Mouse (Mus musculus): Measurements from ENCODE around the gene Cdc42bpa. TPM values are rescaled to one million over a fixed set of nuclear protein-coding genes. Genes with fewer than 3 reads are reported as not detected.

The Cdc42bpa gene
- polyA plus RNA-seq, 1 experiment = 24.6 TPM

DNA sequence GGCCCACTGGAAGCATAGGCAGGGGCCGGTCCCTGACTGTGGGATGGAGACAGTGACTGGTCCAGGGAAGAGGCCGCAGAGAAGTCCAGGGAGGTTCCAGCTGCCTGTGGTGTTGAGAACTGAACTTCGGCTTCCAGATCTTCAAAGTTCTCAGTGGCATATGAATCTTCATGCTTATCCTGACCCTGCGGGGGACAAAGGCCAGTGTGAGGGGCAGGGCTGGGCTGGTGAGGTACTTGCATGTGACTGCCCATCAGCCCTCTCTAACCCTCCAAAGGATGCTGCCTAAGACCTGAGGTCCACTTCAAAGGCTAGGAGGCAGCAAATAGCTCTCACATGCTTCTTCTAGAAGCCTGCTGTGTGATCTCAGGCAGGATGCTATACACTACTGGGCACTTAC lies 218.8 kb downstream of the Cdc42bpa start:
- Histone ChIP-seq H3K4me3 (ENCODE audit: insufficient read depth, low read depth, low read length) (no peak overlapping the region), H3K4me1 (ENCODE audit: control insufficient read depth, insufficient read depth, insufficient read length, low read length) (peaks cover 17% of the 10 kb centered on the region), H3K27ac (replicated peaks; ENCODE audit: low read depth, low read length) (peak overlapping the region; percentile 55; the same call in 1 of the 2 replicates)

DNA sequence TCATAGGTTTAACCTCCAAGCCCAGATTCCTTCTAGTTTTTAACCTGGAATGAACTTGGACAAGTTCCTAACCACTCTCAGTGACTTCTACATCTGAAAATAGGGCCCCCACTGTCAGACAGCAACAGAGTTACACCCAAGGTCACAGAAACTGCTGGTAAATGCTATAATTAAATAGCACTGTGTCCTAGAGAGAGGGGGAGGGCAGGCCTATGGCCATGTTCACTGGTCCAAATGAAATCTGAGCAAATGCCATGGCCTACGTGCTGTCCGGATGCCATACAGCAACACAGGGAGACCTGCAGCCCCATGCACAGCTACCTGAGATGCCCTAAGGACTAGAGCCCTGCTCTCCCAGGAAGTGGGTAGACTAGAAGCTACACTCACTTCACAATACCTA lies 219.6 kb downstream of the Cdc42bpa start:
- Histone ChIP-seq H3K4me3 (ENCODE audit: insufficient read depth, low read depth, low read length) (no peak overlapping the region), H3K27ac (replicated peaks; ENCODE audit: low read depth, low read length) (peak overlapping the region; percentile 31), H3K4me1 (ENCODE audit: control insufficient read depth, insufficient read depth, insufficient read length, low read length) (peaks cover 17% of the 10 kb centered on the region)

DNA sequence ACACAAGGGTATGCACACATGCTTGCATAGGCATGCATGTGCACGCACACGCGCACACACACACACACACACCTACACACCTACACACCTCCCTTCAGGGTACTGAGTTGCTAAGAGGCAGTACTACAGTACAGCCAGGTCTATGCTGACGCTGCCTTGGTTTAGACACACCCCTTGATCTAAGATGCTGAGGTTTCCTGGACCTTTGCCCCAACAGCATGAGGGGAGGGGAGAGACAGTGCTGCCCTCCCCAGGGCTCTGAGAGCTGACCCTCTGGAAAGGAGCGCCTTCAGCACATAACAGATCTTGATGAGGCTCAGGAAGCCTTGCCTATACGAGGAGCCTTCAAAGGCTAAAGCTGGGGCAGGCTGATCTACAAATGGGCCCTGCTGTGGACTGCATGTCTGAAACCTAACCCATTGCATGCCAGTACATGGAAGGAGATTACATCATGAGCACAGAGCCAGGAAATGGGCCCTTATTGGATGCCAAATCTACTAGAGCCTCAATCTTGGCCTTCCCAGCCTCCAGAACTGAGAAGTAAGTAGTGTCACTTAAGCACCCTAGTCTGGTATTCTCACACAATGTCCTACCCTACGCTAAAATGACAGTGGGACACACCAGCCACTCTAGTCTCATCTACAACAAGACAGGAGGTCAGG lies 221.2 kb downstream of the Cdc42bpa start:
- no peak overlapping the region for H3K4me3 ChIP-seq (ENCODE audit: insufficient read depth, low read depth, low read length)

DNA sequence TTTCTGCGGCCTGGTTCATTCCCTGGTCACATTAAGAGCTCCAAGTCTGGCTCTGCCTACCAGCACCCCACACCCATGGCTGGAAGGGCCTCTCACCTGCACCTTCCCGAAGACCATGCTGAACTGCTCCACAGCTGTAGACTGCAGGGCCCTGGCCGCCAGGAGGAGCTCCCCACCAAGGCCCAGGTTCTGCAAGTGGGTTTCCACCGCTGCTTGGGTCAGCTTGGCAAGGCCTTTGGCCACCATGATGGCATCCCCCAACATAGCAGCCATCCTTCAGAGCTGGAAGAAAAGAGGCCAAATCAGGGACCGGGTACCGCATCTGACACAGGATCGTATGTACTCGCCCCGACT lies 221.7 kb downstream of the Cdc42bpa start:
- Histone ChIP-seq H3K4me1 (ENCODE audit: control insufficient read depth, insufficient read depth, insufficient read length, low read length) (peaks cover 23% of the 10 kb centered on the region), H3K4me3 (ENCODE audit: insufficient read depth, low read depth, low read length) (no peak overlapping the region), H3K27ac (replicated peaks; ENCODE audit: low read depth, low read length) (no peak overlapping the region)

More for the DNA sequence above, 221.2 kb downstream of the Cdc42bpa start:
- Histone ChIP-seq H3K27ac (replicated peaks; ENCODE audit: low read depth, low read length) (no peak overlapping the region), H3K4me1 (ENCODE audit: control insufficient read depth, insufficient read depth, insufficient read length, low read length) (peaks cover 22% of the 10 kb centered on the region)

DNA sequence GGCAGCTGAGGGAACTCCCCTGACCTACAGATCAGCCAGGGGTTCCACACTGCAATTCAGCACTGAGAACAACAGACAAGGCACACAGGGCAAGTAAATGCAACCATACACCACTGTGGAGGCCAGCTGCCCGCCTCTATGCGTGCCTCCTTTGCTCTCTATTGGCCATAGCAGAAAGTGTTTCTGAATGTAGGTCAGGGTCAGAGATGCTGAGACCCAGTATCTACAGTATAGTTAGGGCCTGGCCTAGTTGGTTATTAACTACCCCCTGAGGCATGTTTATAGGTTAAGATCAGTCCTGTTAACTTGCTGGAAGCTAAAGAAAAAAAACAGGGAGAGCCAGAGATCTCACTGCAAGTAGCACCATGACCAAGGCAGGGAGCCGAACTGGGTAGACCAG lies 222.5 kb downstream of the Cdc42bpa start:
- no peak overlapping the region for H3K4me3 ChIP-seq (ENCODE audit: insufficient read depth, low read depth, low read length)
- peak overlapping the region; percentile 21; the same call in 1 of the 2 replicates for H3K27ac ChIP-seq (replicated peaks; ENCODE audit: low read depth, low read length)
- H3K4me1 ChIP-seq (ENCODE audit: control insufficient read depth, insufficient read depth, insufficient read length, low read length) = peaks cover 21% of the 10 kb centered on the region

DNA sequence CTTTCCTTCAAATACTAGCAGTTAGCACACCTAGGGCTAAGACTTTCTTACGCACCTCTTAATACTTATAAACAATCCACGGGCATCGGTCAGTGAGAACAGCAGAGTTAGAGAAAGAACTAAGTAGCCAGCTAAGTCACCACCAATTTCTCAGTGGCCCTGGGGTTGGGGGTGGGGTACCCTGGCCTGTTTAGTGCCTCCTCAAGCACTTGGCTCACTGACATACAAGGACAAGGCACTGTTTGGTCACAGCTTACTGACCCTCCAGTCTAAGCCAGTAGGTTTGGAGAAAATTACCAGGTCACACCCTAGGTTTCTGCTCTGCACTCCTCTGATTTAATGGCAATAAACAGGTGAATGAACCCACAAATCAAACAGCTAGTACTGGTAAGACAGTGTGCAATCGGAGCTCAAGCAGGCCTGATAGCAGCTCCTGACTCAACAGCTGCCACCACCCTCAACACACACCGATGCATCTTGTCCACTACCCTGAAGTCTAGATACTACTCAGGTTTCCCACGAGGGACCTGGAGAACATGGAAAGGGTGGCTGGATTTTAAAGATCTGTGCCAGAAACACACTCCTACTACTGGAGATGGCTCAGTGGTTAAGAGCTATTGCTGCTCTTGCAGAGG lies 223.4 kb downstream of the Cdc42bpa start:
- H3K27ac ChIP-seq (replicated peaks; ENCODE audit: low read depth, low read length) = no peak overlapping the region
- H3K4me1 ChIP-seq (ENCODE audit: control insufficient read depth, insufficient read depth, insufficient read length, low read length) = peaks cover 23% of the 10 kb centered on the region
- no peak overlapping the region for H3K4me3 ChIP-seq (ENCODE audit: insufficient read depth, low read depth, low read length)

DNA sequence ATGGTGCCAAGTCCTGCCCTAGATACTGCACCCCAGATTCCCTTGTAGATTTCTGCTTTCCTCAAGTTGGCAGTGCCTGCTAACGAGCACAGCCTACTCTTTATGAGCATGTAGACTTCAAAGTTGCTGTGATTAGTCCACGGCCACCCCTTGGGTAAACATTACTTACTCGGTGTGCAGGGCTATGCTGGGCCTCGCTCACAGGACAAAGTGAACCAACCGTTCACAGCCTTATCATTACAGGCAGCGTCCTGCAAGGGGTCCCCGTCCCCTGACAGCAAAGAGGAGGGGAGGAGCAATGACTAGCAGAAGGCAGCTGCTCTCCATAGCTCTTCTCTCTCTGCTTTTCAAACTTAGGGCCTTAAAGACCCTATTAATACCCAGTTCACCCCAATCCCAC lies 224.5 kb downstream of the Cdc42bpa start:
- 0 out of 2 replicates have a peak overlapping the region, but pooled peaks have one; percentile 13 for H3K27ac ChIP-seq (replicated peaks; ENCODE audit: low read depth, low read length)
- peaks cover 23% of the 10 kb centered on the region for H3K4me1 ChIP-seq (ENCODE audit: control insufficient read depth, insufficient read depth, insufficient read length, low read length)
- H3K4me3 ChIP-seq (ENCODE audit: insufficient read depth, low read depth, low read length) = no peak overlapping the region

DNA sequence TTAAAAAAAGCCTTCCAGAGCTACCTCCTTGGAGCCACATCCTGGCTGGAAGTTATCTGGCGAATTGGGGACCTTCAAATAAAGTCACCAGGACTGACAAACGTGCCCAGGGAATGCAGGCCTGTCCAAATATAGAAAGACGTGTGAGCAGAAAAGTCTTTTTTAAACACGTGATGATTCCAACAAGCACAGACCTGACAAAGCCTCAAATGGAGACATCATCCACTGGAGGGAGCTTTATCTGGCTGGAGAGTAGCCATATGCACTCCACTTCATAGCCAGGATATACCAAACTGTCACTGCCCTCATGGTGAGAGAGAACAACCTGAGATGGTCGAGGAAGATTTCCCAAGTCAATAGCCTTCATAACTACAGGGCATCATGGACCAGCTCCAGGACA lies 225.6 kb downstream of the Cdc42bpa start:
- peak overlapping the region; percentile 82 for H3K27ac ChIP-seq (replicated peaks; ENCODE audit: low read depth, low read length)
- no peak overlapping the region for H3K4me3 ChIP-seq (ENCODE audit: insufficient read depth, low read depth, low read length)
- peaks cover 19% of the 10 kb centered on the region; the same call in 1 of the 2 replicates for H3K4me1 ChIP-seq (ENCODE audit: control insufficient read depth, insufficient read depth, insufficient read length, low read length)

DNA sequence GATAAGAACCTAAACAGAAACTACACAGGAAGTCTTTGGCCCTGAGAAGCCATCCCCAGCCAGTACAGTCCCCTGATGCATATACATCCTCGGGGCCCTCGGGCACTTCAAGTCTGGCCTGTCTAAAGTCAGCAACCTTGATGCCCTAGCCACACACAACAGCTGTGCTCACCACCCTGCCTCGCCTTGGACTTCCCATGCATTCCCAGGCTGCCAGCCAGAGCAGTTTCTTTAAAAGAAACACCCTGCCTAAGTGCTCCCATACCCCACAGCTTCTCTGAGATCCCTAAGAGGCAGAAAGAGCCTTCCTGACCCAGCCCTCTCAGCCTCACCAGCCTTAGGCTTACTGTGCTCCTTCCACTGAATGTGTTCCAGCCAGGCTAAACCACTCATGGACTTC lies 226.1 kb downstream of the Cdc42bpa start:
- Histone ChIP-seq H3K4me3 (ENCODE audit: insufficient read depth, low read depth, low read length) (no peak overlapping the region), H3K27ac (replicated peaks; ENCODE audit: low read depth, low read length) (peak overlapping the region; percentile 82), H3K4me1 (ENCODE audit: control insufficient read depth, insufficient read depth, insufficient read length, low read length) (peaks cover 16% of the 10 kb centered on the region; the same call in 1 of the 2 replicates)

DNA sequence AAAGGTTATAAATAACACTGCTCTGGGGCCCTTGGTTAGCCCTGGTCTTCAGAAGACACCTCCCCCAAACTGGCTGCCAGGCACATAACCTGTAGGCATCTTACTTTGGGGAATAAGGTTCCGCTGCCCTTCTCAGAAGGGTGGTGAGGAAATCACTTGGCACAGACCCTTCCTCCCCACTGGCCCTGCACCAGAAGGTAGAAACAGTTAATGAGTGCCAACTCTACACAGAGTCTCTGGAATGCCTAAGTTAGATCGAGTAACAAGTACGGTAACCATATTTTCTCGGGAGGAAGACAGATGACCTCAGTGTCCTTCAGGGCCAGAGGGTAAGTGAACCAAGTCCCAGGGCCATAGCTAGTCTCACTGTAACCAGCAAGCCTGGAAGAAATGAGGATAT lies 228.7 kb downstream of the Cdc42bpa start:
- Histone ChIP-seq H3K4me3 (ENCODE audit: insufficient read depth, low read depth, low read length) (no peak overlapping the region), H3K27ac (replicated peaks; ENCODE audit: low read depth, low read length) (peak overlapping the region; percentile 87; the same call in 1 of the 2 replicates), H3K4me1 (ENCODE audit: control insufficient read depth, insufficient read depth, insufficient read length, low read length) (peaks cover 13% of the 10 kb centered on the region; the same call in 1 of the 2 replicates)

DNA sequence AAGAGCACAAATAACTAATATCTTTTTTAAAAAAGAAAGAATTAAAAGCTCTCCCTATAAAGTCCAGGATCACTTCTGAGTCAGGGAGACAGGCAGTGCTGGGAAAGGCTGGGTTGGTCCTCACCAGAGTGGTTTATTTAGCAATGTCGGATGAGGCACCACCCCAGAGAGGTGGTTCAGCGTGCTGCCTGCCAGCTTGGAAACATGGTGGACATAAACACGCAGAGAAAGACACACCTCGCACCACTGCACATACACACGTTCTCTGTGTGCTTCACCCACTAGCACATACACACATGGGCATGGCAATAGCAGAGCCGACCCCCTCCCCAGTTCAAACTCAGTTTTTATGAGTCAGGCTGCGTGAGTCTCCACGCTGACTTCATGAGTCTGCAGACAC lies 230.8 kb downstream of the Cdc42bpa start:
- H3K4me1 ChIP-seq (ENCODE audit: control insufficient read depth, insufficient read depth, insufficient read length, low read length) = peaks cover 5% of the 10 kb centered on the region; the same call in 1 of the 2 replicates
- peak overlapping the region; percentile 54 for H3K4me3 ChIP-seq (ENCODE audit: insufficient read depth, low read depth, low read length)
- H3K27ac ChIP-seq (replicated peaks; ENCODE audit: low read depth, low read length) = peak overlapping the region; percentile 89

DNA sequence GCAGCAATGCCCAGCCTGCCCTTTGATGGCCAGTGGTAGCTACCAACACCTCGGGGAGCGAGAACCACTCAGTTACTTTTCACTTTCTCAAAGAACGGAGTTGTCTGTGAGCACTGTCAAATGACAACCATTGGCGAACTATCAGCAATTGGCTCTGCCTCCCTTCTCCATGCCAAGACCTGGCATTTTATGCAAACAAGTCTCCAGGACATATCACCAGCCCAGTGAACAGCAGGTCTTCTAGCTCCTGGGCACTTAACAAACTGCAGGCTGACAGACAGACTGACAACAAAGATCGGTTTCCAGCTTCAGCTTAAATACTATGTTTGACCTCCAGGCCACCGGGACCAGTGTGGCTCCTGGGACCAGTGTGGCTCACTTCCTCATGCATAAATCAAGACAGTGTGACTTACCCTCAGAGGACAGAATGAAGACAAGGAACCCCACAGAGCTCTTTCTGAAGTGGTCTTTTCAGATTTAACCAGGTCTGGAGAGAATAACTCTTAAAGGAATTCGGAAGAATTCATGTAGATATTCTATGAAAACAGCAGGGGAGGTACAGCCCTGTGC lies 231.5 kb downstream of the Cdc42bpa start:
- Histone ChIP-seq H3K4me1 (ENCODE audit: control insufficient read depth, insufficient read depth, insufficient read length, low read length) (peaks cover 5% of the 10 kb centered on the region; the same call in 1 of the 2 replicates), H3K4me3 (ENCODE audit: insufficient read depth, low read depth, low read length) (peak overlapping the region; percentile 54), H3K27ac (replicated peaks; ENCODE audit: low read depth, low read length) (peak overlapping the region; percentile 89)

DNA sequence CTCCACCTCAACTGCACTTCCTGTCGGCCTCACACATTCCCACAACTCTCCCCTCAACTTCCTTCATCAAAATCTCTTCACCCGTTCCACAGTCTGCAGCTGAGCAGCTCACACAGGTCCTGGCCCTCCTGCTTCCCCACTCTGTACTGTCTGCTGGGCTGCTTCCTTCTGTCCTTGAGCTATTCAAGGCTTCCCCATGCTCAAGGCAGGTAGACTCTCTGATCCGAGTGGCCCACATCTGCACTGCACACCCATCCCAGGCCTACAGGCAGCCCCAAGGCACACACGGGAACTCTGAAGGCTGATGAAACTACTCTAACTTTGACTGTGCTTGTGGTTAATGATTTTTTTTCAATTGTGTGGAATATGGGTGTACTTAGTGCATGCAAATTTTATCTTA lies 232.6 kb downstream of the Cdc42bpa start:
- Histone ChIP-seq H3K27ac (replicated peaks; ENCODE audit: low read depth, low read length) (peak overlapping the region; percentile 89), H3K4me1 (ENCODE audit: control insufficient read depth, insufficient read depth, insufficient read length, low read length) (peaks cover 2% of the 10 kb centered on the region; the same call in 1 of the 2 replicates), H3K4me3 (ENCODE audit: insufficient read depth, low read depth, low read length) (peak overlapping the region; percentile 54)

DNA sequence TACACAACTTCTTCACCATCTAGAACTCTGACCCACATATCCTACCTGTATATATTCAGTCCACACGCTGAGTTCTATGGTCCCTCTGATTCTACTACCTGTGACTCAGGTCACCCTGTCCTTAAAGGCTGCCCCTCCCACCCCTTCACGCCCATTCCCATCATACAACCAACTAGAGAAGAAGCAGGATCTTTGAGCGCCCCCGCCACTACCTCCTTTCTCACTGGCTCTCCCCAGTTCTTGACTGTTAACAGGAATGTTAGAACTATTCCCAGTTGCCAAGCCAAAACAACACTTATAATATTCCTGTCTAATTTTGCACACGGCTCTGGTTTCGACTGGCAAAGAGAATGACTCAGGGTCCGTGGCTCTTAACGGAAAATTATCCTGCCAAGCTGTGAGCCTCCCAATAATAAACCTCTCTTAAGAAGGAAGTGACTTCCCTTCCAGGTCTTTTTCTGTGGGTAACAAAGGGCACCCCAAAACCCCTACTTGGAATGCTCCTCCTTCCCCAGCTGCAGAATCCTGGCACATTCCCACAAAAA lies 233.2 kb downstream of the Cdc42bpa start:
- Histone ChIP-seq H3K4me1 (ENCODE audit: control insufficient read depth, insufficient read depth, insufficient read length, low read length) (no peaks in the 10 kb centered on the region; the same call in 1 of the 2 replicates), H3K27ac (replicated peaks; ENCODE audit: low read depth, low read length) (peak overlapping the region; percentile 91), H3K4me3 (ENCODE audit: insufficient read depth, low read depth, low read length) (peak overlapping the region; percentile 76)

DNA sequence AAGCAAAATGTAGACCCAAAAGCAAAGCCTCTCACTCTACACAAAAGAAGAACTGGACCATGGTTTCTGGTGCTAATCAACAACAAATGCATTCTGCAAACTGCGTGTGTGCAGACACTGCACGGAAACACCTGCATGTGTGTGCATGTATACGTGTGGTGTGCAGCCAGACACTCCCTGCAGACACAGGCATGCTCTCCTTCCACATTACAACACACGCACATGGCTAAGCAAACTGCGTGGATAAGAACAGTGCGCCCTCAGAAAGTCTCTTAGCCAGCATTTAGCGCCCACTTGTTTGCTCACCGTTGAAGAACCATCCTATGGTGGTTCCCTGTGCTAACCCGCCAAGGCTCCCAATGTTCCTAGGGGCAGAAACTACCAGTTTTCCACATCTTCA lies 233.8 kb downstream of the Cdc42bpa start:
- peak overlapping the region; percentile 91 for H3K27ac ChIP-seq (replicated peaks; ENCODE audit: low read depth, low read length)
- H3K4me3 ChIP-seq (ENCODE audit: insufficient read depth, low read depth, low read length) = peak overlapping the region; percentile 76
- no peaks in the 10 kb centered on the region; the same call in 1 of the 2 replicates for H3K4me1 ChIP-seq (ENCODE audit: control insufficient read depth, insufficient read depth, insufficient read length, low read length)

Data from brown adipose tissue, adult 24 weeks (tissue).